Mouse (Mus musculus) layer of hippocampus, adult 2 months (tissue): ENCODE results near the gene Abi3. TPM values are rescaled to one million over a fixed set of nuclear protein-coding genes. Genes with fewer than 3 reads are reported as not detected.

Source experiments
- DNase-seq, 2 experiments: peaks; one replicate each; pipeline ENCODE4 v3.0.0; 2022; ENCODE audit warnings: low spot score in 2 of 2
- H3K27ac ChIP-seq: fragments of 200-600 bp; 2 replicates; pipeline ENCODE4 v1.8.1; 2022
- H3K4me3 ChIP-seq: fragments of 200-600 bp; 2 replicates; pipeline ENCODE4 v1.8.1; 2022; ENCODE audit warnings: mild to moderate bottlenecking
- CTCF ChIP-seq: fragments of 200-600 bp; conservative IDR thresholded peaks from 2 replicates; pipeline ENCODE4 v1.8.1; 2022; ENCODE audit warnings: antibody characterized with exemption, mild to moderate bottlenecking, moderate library complexity
- total RNA-seq, 2 experiments: library from RNA; stranded (reverse); gene quantifications; 2 replicates each; pipeline ENCODE4 v1.2.3; 2021

The Abi3 gene
- total RNA-seq, 2 experiments from 2014 or later, result 3.3 to 6.8 TPM

DNA sequence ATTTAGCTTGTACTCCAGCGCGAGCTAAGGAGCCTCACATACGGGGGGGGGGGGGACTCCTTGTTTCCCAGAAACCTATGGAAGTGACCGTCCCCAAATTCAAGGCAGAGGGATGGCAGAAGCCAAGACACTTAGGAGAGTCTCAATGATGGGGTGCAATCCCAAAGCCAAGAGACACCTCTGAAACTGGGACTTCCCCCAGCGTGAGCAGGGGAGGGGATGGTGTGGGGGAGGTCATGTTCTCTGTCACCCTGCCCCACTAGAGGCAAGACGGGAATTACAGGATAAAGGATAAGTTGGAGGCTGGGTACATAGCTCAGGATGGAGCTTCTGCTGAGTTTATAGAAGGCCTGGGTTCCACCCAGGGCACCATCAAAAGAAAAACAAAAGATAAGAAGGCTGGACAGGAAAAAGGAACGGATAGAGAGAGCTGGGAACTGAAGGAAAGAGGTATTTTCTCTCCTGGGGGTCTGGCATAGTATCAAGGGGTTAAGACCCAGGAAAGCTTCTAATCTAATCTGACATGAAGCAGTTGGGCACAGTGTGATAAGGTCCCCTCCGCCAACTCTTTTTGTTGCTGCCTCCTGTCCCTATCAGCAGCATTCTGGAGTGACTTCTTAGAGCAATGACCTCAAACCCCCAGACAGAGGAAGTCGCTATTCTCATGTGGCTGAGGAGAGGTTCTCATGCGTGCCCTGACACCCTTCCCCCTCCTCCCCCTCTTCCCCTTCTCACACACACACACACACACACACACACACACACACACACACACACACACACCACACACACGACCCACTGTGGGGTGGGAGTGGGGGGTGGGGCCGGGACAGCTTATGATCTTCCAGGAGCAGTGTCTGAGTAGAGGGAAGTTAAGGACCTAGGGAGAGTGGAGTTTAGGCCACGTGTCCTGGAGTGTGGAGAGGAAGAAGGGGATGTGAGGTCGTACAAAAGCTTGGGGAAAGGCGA lies 7.2 kb downstream of the Abi3 start:
- Histone ChIP-seq H3K4me3 (no peak overlapping the region), H3K27ac (peak overlapping the region; percentile 25; the same call in 1 of the 2 replicates)
- no peak for DNase-seq
- peak; percentile 20; the same call in 1 of the 2 replicates for TF ChIP-seq CTCF

DNA sequence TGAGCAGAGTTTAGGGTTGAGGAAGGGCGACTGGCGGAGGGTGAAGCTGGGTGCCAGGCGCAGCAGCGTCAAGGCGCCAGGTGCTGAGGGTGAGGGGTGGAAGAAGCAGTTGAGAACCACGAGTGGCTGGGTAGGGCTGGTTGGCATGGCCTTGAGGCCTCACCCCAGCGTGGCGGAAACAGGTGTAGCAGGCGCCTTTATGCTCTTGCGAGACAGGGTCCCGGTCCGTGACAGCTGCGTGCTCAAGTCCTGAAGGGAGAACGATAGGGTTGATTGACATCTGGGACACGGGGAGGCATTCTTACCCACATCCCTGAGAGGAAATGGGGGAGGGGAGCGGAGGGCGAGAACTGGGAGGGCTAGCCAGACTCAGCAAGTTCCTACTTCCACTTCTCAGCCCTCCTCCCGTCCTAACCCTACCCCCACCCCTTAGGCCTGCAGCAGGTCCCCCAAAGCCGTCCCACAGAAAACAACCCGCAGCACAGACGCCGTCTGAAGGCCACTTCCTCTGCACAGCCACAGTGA lies 8.1 kb downstream of the Abi3 start:
- peak overlapping the region; percentile 33; the same call in 1 of the 2 replicates for H3K27ac ChIP-seq
- H3K4me3 ChIP-seq, result no peak overlapping the region
- peak in 1 of 2 experiments; percentile 42 for DNase-seq
- TF ChIP-seq CTCF, result no peak

GRCm38 (mm10) chr11:95833631-95834142 lies 8.6 kb downstream of the Abi3 start:
- Histone ChIP-seq H3K27ac (peak overlapping the region; percentile 33; the same call in 1 of the 2 replicates), H3K4me3 (no peak overlapping the region)
- DNase-seq, result no peak
- no peak for TF ChIP-seq CTCF

DNA sequence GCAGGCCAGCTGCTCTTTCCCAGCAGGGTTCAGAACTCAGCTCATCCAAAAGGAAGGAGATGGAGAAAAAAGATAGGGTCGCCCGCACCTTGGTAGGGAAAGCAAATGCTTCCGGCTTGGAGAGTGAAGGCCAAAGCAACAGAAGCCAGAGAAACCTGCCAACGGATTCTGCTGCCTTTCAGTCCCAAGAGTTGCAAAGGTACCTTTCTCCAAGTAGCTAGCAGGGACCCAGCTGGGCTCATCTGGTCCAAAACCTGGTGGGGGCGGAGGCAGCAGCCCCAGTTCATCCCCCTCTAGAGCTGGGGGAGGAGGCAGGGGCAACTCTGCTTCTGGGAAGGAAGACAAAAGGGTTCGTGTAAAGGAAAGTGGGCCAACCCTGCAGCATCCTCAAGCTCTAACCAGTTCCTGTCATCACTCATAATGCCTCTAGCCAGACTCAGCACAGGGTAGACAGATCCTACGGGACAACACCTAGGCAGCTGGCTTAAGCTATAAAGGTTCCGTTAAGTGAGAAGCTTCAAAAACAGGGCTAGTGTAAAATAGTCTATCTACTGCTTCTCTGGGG lies 9.2 kb downstream of the Abi3 start:
- Histone ChIP-seq H3K4me3 (no peak overlapping the region), H3K27ac (no peak overlapping the region)
- TF ChIP-seq CTCF, result no peak
- no peak for DNase-seq

- no peak for DNase-seq
- no peak for TF ChIP-seq CTCF
- H3K4me3 ChIP-seq, result no peak overlapping the region
- no peak overlapping the region for H3K27ac ChIP-seq
These were observed 9.9 kb downstream of the Abi3 start for GRCm38 (mm10) chr11:95832129-95833005.

DNA sequence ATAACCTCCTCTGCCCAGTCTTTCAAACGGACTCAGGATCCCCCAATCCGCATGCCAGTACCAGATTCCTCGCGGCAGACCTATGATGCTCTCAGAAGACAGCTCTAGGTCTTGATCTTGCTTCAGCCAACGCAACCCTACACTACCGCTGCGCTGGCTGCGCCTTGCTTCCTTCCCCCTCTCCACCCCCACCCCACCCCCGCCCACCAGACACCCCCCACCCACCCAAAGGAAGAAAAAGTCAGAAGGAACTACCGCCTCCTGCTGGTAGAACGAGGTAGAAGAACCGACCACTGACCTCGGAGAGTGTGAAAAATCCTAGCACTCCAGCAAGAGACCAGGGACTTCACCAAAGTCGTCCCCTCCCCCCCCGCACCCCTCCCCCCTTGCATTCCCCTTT lies 10.6 kb downstream of the Abi3 start:
- H3K27ac ChIP-seq, result no peak overlapping the region
- TF ChIP-seq CTCF, result peak; percentile 29; the same call in 1 of the 2 replicates
- H3K4me3 ChIP-seq, result no peak overlapping the region
- DNase-seq, result no peak

- DNase-seq, result no peak
- no peak overlapping the region for H3K4me3 ChIP-seq
These were observed 11.0 kb downstream of the Abi3 start for GRCm38 (mm10) chr11:95831276-95831619.

GRCm38 (mm10) chr11:95830411-95831275 lies 11.6 kb downstream of the Abi3 start:
- no peak overlapping the region for H3K4me3 ChIP-seq
- TF ChIP-seq CTCF, result no peak
- no peak for DNase-seq
- H3K27ac ChIP-seq, result no peak overlapping the region

More at GRCm38 (mm10) chr11:95831276-95831619, 11.0 kb downstream of the Abi3 start:
- no peak for TF ChIP-seq CTCF
- H3K27ac ChIP-seq, result no peak overlapping the region

DNA sequence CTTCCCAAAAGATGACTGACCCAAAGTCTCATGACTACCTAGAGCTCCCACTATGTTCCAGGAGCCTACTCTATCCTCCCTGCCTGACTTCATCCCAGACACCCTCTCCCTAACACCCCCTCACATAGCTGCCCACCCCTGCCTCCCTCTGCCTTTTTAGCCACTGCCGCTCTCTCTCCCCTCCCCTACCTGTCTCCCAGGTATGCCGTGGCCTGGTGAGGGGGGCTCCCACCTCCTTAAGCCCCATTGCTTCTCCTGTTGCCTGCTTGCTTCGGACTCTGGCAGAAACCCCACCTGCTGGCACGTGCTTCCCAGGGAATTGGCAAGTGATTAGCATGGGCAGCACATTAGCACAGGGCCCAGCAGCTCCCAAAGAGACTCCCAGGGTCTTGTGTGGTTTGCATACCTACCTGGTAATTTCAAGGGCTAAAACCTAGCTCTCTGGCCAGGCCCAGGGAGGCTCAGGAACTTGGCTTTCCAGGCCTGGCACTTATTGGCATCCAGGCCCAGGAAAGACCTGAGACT lies 12.7 kb downstream of the Abi3 start:
- TF ChIP-seq CTCF, result no peak
- H3K27ac ChIP-seq, result no peak overlapping the region
- H3K4me3 ChIP-seq, result no peak overlapping the region
- no peak for DNase-seq

GRCm38 (mm10) chr11:95828181-95828964 lies 13.9 kb downstream of the Abi3 start:
- no peak for TF ChIP-seq CTCF
- no peak for DNase-seq
- Histone ChIP-seq H3K4me3 (no peak overlapping the region), H3K27ac (no peak overlapping the region)
